Mouse (Mus musculus) myocyte (in vitro differentiated cells): ENCODE measurements around the gene Slc9a5. TPM values are rescaled to one million over a fixed set of nuclear protein-coding genes. Genes with fewer than 3 reads are reported as not detected.

Source experiments
- H3K27me3 ChIP-seq: one replicate; pipeline ENCODE4 v1.6.1; 2011; ENCODE audit not compliant: control insufficient read depth, insufficient read depth, insufficient read length
- H3K36me3 ChIP-seq: one replicate; pipeline ENCODE4 v1.6.1; 2011; ENCODE audit not compliant: control insufficient read depth, insufficient read depth
- H3K4me2 ChIP-seq: one replicate; pipeline ENCODE4 v1.6.1; 2011; ENCODE audit warnings: low read depth, control low read depth
- H3K4me3 ChIP-seq: one replicate; pipeline ENCODE4 v1.5.1; 2011; ENCODE audit warnings: mild to moderate bottlenecking, control low read depth, moderate library complexity
- H3K79me2 ChIP-seq: one replicate; pipeline ENCODE4 v1.6.1; 2011; ENCODE audit not compliant: control insufficient read depth, insufficient read depth
- H3ac ChIP-seq: one replicate; pipeline ENCODE4 v1.6.1; 2011; ENCODE audit not compliant: control insufficient read depth, insufficient read length
- CEBPB ChIP-seq: IDR thresholded peaks from 2 replicates; pipeline ENCODE4 v1.6.1; 2011; ENCODE audit warnings: mild to moderate bottlenecking, moderate library complexity; ENCODE audit not compliant: poor library complexity, insufficient read depth, severe bottlenecking
- E2F4 ChIP-seq: IDR thresholded peaks from one replicate; pipeline ENCODE4 v1.6.1; 2011; ENCODE audit warnings: mild to moderate bottlenecking, control low read depth, moderate library complexity; ENCODE audit not compliant: insufficient read depth
- MAX ChIP-seq: IDR thresholded peaks from one replicate; pipeline ENCODE4 v1.6.1; 2011; ENCODE audit warnings: low read depth, mild to moderate bottlenecking, control low read depth
- MYOD1 ChIP-seq, 3 experiments: IDR thresholded peaks; one replicate each; pipeline ENCODE4 v1.6.1; 2011; ENCODE audit warnings: control low read depth in 2 of 3, low read depth in 2 of 3, mild to moderate bottlenecking in 2 of 3, moderate library complexity in 1 of 3; ENCODE audit not compliant: insufficient read length in 2 of 3, control insufficient read depth in 1 of 3
- MYOG ChIP-seq, 3 experiments: IDR thresholded peaks; one replicate each; pipeline ENCODE4 v1.6.1; 2011; ENCODE audit warnings: control low read depth in 2 of 3, low read depth in 2 of 3, mild to moderate bottlenecking in 2 of 3; ENCODE audit not compliant: insufficient read length in 2 of 3, control insufficient read depth in 1 of 3, insufficient read depth in 1 of 3
- POLR2A ChIP-seq: IDR thresholded peaks from one replicate; pipeline ENCODE4 v1.6.1; 2011; ENCODE audit warnings: low read depth, mild to moderate bottlenecking, control low read depth, moderate library complexity; ENCODE audit not compliant: insufficient read length
- POLR2AphosphoS2 ChIP-seq: IDR thresholded peaks from one replicate; pipeline ENCODE4 v1.6.1; 2011; ENCODE audit warnings: low read depth, control low read depth; ENCODE audit not compliant: insufficient read length
- REST ChIP-seq: IDR thresholded peaks from one replicate; pipeline ENCODE4 v1.6.1; 2011; ENCODE audit warnings: mild to moderate bottlenecking, control low read depth, moderate library complexity; ENCODE audit not compliant: insufficient read depth, insufficient read length
- SRF ChIP-seq: IDR thresholded peaks from one replicate; pipeline ENCODE4 v1.6.1; 2011; ENCODE audit warnings: low read depth; ENCODE audit not compliant: control insufficient read depth, insufficient read length
- TCF12 ChIP-seq: IDR thresholded peaks from one replicate; pipeline ENCODE4 v1.6.1; 2011; ENCODE audit warnings: mild to moderate bottlenecking, control low read depth; ENCODE audit not compliant: poor library complexity, insufficient read depth, severe bottlenecking
- TCF3 ChIP-seq: IDR thresholded peaks from one replicate; pipeline ENCODE4 v1.6.1; 2011; ENCODE audit warnings: low read depth, control low read depth; ENCODE audit not compliant: insufficient read length
- USF1 ChIP-seq: IDR thresholded peaks from one replicate; pipeline ENCODE4 v1.6.1; 2011; ENCODE audit warnings: low read depth, mild to moderate bottlenecking, control low read depth, moderate library complexity
- polyA plus RNA-seq: library from polyadenylated mRNA; unstranded; fragments of >200 nt; fragmentation: generic; extraction: Trizol; gene quantifications from one replicate; pipeline ENCODE4 v1.2.1, GENCODE M21; 2012; ENCODE audit warnings: missing spikeins

Slc9a5 gene
- polyA plus RNA-seq, 1 experiment: 6.2 TPM

DNA sequence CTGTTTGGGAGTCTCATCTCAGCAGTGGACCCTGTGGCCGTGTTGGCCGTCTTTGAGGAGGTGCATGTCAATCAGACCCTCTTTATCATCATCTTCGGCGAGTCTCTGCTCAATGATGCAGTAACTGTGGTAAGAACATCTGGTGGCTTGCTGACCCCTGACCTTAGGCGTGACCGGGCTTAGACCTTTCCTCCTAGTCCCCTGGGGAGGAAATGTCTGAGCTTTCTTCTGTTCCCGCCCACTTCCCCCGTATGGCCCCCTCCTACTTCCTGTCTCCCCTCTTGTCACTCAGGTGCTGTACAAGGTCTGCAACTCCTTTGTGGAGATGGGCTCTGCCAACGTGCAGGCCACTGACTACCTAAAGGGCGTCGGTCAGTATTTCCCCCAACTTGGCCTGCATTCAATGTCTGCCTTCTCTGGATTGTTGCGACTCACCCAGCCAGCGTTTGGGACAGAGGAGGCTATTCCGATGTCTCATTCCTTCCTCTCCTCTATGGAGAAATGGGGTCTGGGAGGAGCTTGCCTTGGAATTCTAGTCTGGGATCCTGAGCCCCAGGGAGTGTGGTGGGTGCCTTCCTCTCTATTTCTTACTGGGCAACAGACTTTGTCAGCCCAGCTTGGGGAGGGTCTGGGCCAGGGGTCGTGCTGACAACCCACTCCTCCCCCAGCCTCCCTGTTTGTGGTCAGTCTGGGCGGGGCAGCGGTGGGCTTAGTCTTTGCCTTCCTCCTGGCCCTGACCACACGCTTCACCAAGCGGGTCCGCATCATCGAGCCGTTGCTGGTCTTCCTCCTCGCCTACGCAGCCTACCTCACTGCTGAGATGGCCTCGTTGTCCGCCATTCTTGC lies 6.8 kb downstream of the Slc9a5 start:
- TF ChIP-seq TCF12 (no peak), TCF3 (no peak), POLR2A (no peak), SRF (no peak), MYOD1 (IDR thresholded peaks at IDR 0.05; ENCODE audit: control insufficient read depth in 1 of 3, insufficient read length in 2 of 3, low read depth in 2 of 3) (no peak), POLR2AphosphoS2 (no peak), USF1 (no peak), REST (no peak), CEBPB (no peak), MAX (no peak), E2F4 (no peak), MYOG (IDR thresholded peaks at IDR 0.05; ENCODE audit: control insufficient read depth in 1 of 3, insufficient read depth in 1 of 3, insufficient read length in 2 of 3, low read depth in 2 of 3) (no peak)

DNA sequence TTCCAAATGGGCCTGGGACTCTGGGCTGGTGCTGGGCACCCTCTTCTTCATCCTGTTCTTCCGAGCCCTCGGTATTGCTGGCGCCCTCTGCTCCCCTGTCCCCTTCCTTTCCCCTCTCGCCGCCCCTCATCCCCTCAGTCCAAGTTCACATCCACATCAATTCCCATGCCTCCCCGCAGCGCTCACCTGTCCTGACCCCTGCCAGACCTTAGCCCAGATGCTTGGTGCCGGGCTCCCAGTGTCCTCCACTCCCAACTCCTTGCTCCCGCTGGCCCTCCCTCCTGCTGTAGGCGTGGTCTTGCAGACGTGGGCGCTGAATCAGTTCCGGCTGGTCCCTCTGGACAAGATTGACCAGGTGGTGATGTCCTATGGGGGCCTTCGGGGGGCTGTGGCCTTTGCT lies 8.0 kb downstream of the Slc9a5 start:
- no peak overlapping the region for H3K4me3 ChIP-seq
- no peaks in the 10 kb centered on the region for H3K27me3 ChIP-seq
- TF ChIP-seq MAX: no peak
- no peak for TF ChIP-seq MYOD1 (IDR thresholded peaks at IDR 0.05; ENCODE audit: control insufficient read depth in 1 of 3, insufficient read length in 2 of 3, low read depth in 2 of 3)
- no peak for TF ChIP-seq TCF12
- TF ChIP-seq POLR2AphosphoS2: no peak
- TF ChIP-seq POLR2A: no peak
- no peaks in the 10 kb centered on the region for H3K36me3 ChIP-seq
- H3K79me2 ChIP-seq: no peaks in the 10 kb centered on the region
- no peak overlapping the region for H3K4me2 ChIP-seq
- no peak overlapping the region for H3ac ChIP-seq

More for the DNA sequence above, 6.8 kb downstream of the Slc9a5 start:
- Histone ChIP-seq H3K36me3 (no peaks in the 10 kb centered on the region), H3K27me3 (no peaks in the 10 kb centered on the region), H3ac (no peak overlapping the region), H3K4me2 (no peak overlapping the region), H3K4me3 (no peak overlapping the region), H3K79me2 (peaks cover 5% of the 10 kb centered on the region)

DNA sequence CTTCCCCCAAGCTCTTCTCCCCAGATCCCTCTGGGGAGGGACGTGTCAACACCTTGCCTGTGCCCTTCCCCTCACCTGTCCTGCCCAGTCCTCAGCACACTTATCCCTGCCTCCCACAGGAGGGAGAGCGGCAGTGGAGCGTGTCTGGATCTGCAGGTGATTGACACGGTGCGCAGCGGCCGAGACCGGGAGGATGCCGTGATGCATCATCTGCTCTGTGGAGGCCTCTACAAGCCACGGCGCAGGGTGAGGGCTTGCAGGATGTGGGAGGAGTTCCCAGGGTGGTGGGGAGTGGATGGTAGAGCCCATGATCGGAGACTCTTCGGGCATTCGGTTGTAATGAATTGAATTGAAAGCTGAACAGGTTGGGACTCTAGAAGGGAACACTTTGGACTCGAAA lies 10.6 kb downstream of the Slc9a5 start:
- Histone ChIP-seq H3K4me2 (no peak overlapping the region), H3K4me3 (no peak overlapping the region), H3ac (no peak overlapping the region), H3K36me3 (no peaks in the 10 kb centered on the region), H3K79me2 (no peaks in the 10 kb centered on the region), H3K27me3 (no peaks in the 10 kb centered on the region)
- TF ChIP-seq MAX: no peak
- no peak for TF ChIP-seq USF1

DNA sequence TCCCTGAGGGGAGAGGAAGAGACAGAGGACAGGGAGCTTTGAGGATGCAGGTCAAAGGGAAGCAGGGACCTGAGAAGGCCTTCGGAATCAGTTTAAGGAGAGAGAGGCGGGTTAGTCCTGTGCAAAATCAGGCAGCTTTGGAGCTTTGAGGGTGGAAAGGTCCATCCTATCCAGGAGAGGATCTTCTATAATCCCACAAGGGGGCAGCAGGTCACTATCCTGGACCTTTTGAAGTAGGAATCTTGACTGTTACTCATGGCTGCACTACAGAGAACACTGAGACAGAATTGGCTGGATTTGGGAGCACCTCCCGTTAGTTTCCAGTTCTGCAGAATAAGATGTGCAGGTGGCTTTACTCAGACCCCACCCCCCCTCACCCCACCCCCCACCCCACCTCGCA lies 11.0 kb downstream of the Slc9a5 start:
- H3ac ChIP-seq: no peak overlapping the region
- no peak overlapping the region for H3K4me3 ChIP-seq
- no peaks in the 10 kb centered on the region for H3K27me3 ChIP-seq
- no peaks in the 10 kb centered on the region for H3K79me2 ChIP-seq
- no peak overlapping the region for H3K4me2 ChIP-seq
- TF ChIP-seq MYOD1 (IDR thresholded peaks at IDR 0.05; ENCODE audit: control insufficient read depth in 1 of 3, insufficient read length in 2 of 3, low read depth in 2 of 3): no peak
- TF ChIP-seq MYOG (IDR thresholded peaks at IDR 0.05; ENCODE audit: control insufficient read depth in 1 of 3, insufficient read depth in 1 of 3, insufficient read length in 2 of 3, low read depth in 2 of 3): no peak
- no peak for TF ChIP-seq POLR2A
- no peak for TF ChIP-seq POLR2AphosphoS2
- no peak for TF ChIP-seq REST
- TF ChIP-seq TCF3: no peak
- no peak for TF ChIP-seq E2F4
- no peak for TF ChIP-seq SRF
- no peak for TF ChIP-seq MAX
- no peak for TF ChIP-seq TCF12
- no peak for TF ChIP-seq CEBPB
- TF ChIP-seq USF1: no peak
- H3K36me3 ChIP-seq: no peaks in the 10 kb centered on the region

DNA sequence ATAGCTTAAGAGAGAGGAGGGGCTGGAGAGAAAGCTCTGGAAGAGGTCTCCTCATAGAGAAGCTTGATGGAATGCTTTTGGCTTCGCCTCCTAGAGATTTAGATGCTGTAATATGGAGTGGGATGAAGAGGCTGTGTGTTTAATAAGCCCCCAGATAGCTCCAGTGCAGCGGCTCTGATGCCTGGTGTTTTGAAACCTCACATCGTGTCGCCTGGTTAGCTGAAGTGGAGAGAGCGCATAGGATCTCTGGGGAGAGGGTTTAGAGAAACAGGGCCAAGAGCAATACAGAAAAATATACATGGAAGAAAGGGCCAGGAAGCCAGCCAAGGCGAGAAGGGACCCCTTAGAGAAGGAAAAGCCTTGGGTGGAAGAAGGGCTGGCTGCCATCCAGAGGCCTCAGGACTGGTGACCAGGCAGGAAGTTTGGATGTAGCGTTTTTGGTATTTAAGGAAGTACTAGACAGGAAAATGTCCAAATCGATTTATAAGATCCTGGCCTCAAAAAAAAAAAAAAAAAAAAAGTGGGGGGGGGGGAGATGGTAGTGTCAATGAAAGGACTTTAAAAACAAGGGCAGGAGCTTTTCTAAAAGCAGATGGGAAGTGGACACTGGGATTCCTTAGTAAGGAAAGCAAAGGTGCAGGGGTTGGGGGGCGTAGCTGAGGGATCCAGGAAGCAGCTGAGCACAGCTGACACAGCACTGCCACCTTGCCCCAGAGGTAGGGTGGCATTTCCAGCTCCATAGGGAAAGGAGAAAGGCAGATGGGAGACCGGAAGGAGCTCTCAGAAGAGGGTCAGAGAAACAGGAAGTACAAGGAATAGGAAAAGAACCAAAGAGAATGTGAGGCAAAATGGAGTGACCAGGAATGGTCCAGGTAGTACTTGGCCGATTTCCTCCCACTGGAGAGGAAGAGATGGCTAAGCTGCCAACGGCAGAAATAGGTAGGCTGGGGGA lies 13.4 kb downstream of the Slc9a5 start:
- no peak for TF ChIP-seq MYOD1 (IDR thresholded peaks at IDR 0.05; ENCODE audit: control insufficient read depth in 1 of 3, insufficient read length in 2 of 3, low read depth in 2 of 3)
- TF ChIP-seq E2F4: no peak
- TF ChIP-seq REST: no peak
- no peak for TF ChIP-seq TCF12
- TF ChIP-seq SRF: no peak
- TF ChIP-seq TCF3: no peak
- no peak for TF ChIP-seq POLR2AphosphoS2
- TF ChIP-seq MYOG (IDR thresholded peaks at IDR 0.05; ENCODE audit: control insufficient read depth in 1 of 3, insufficient read depth in 1 of 3, insufficient read length in 2 of 3, low read depth in 2 of 3): no peak
- no peak for TF ChIP-seq MAX
- TF ChIP-seq USF1: no peak
- TF ChIP-seq CEBPB: no peak
- TF ChIP-seq POLR2A: no peak
- Histone ChIP-seq H3K4me2 (no peak overlapping the region), H3K79me2 (no peaks in the 10 kb centered on the region), H3K36me3 (peaks cover 8% of the 10 kb centered on the region), H3K27me3 (no peaks in the 10 kb centered on the region), H3ac (no peak overlapping the region), H3K4me3 (no peak overlapping the region)
